Mouse (Mus musculus) ES-E14 (cell line): ENCODE measurements around the gene Muc4.

Experiments
- CHD2 ChIP-seq: IDR thresholded peaks from 2 replicates; pipeline ENCODE4 v1.6.1; 2014; ENCODE audit warnings: mild to moderate bottlenecking, low read depth, low read length, inconsistent platforms
- HCFC1 ChIP-seq: IDR thresholded peaks from 2 replicates; pipeline ENCODE4 v1.6.1; 2012; ENCODE audit warnings: low read length, inconsistent platforms, borderline replicate concordance; ENCODE audit not compliant: insufficient read depth
- MAFK ChIP-seq: IDR thresholded peaks from 2 replicates; pipeline ENCODE4 v1.6.1; 2014; ENCODE audit warnings: mild to moderate bottlenecking, low read depth, low read length, inconsistent platforms; ENCODE audit not compliant: insufficient read depth
- ZC3H11A ChIP-seq: IDR thresholded peaks from 2 replicates; pipeline ENCODE4 v1.6.1; 2012; ENCODE audit warnings: low read depth, mild to moderate bottlenecking, inconsistent platforms, low read length, borderline replicate concordance
- ZNF384 ChIP-seq: IDR thresholded peaks from 2 replicates; pipeline ENCODE4 v1.6.1; 2012; ENCODE audit warnings: low read depth, low read length, inconsistent platforms

- no peak for TF ChIP-seq ZC3H11A
- no peak for TF ChIP-seq CHD2
- TF ChIP-seq MAFK, result no peak
- TF ChIP-seq ZNF384, result no peak
- no peak for TF ChIP-seq HCFC1
These were observed 28.4 kb upstream of the Muc4 start for GRCm38 (mm10) chr16:32707111-32707823.
